Mouse (Mus musculus) neutrophil, adult 83 days (primary cell): ENCODE measurements around the gene Ube2n. TPM values are rescaled to one million over a fixed set of nuclear protein-coding genes. Genes with fewer than 3 reads are reported as not detected.

Source experiments
- total RNA-seq, 2 experiments: library from RNA; stranded (reverse); gene quantifications; one replicate each; pipeline ENCODE4 v1.2.4; 2023

The Ube2n gene
- 10 to 100 TPM; 66.7 to 74.8 TPM for total RNA-seq

DNA sequence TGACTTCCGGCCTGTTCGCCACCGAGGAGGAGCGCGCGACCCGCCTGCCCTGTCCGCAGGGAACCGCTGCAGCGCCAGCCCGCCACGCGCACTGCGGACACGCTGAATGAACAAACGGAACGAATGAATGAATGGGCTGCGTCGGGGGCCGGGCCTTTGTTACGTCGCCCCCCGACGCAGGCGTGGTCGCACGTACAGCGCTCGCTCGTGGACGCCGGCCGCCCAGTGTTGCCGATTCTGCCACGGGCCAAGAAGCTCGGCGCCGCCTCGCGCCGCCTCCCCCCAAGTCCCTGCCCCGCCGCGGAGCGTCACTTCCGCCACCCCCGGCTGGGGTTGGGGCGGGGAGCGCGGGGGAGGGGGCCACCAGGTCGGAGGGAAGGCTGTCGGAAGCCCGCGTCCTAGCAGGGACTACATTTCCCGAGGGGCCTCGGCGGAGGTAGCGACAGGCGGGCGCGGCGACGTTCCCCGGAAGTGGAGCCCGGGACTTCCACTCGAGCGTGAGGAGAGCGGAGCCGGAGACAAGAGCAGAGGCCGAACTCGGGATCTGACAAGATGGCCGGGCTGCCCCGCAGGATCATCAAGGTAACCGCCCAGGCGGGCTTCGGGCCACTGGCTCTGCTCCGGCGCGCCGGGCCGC, at the start of gene Ube2n:
Gene Ube2n, plus strand, starts transcription at position 490 of the 637 bp plus-strand sequence.

DNA sequence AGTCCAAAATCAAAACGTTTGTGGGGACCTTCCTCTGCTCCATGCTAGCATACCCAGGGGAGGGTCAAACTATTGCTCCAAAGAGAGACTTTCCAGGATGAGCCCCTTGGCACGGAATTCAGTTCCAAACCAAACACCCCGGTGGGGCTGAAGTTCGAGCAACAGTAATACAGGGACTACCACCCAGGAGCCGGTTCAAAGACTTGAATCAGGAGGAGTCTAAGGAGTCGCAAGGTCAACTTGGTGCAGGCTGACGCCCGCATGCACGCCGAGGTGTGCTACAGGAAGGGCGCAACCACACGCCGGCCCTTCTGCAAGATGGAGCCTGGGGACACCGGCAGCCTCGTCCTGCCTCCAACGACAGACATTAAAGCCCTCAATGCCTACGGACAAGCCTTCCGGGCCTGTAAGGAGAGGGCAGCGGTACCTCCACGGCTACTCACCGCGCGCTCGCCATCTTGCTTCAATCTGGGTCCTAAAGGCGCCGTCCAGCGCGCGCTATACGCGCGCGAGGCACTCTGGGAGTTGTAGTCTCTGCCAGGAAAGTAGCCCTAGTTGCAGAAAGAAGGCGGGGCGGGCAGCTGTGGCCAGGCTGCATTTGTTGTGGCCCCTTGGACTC, 13.4 kb upstream of the Ube2n start, which contains the start of gene Mrpl42:
Gene Mrpl42, minus strand, starts transcription at position 478 of the 619 bp plus-strand sequence.

DNA sequence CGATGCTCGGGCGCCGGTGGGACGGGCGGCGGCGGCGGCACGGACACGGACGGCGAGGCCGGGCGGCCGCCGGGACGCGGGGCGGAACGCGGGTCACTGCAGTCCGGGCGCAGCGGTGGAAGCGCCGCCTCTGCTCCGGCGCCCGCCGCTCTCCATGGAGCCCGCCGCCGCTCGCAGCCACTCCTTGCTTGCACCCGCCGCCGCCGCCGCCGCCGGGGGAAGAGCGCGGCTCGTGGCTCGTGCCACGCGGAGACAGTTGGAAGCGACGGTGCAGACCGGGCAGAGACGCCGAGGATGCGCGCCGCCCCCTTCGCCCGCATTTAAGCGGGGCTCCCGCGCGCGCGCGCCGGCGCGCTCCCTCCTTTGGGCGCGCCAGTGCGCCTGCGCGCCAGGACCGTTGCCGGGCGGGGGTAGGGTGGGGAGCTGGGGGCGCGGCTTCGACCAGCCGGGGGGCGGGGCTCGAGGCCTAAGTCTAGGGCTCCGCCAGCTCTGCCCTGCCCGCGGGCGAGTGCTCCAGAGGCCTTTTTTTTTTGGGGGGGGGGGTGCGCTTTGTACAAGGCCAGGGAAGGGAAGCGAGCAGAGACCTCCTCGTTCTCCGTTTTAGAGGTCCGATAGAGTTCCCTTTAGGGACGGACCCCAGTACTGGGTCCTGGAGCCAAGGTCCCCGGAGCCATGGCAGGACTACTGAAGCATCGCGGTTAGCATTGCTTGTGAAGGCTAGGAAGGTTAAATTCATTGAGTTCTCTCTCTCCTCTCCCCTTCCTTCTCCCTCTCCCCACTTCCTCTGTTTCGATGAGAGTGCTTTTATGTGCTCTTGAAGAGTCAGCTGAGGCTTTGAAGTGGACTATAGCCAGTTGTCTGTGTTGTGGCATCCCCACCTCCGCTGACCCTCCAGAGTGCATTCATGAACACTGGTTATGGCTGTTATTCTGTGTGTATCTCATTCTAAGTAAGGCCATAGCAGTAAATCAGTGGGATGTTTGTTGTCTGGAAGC, 49.2 kb downstream of the Ube2n start, which contains the start of gene Nudt4:
Gene Nudt4, minus strand, starts transcription at position 296 of the 995 bp plus-strand sequence.

Other genes with a start within 250 kb of the Ube2n start
- gene Cradd, start 191.0 kb upstream of the Ube2n start, total RNA-seq, result 1 to 10 TPM; 8.1 to 8.3 TPM
- 1 to 10 TPM in 1 of 2 experiments, under 1 TPM in 1; 0.53 to 1.5 TPM for gene Socs2, start 98.0 kb upstream of the Ube2n start, total RNA-seq
- 10 to 100 TPM; 33.8 to 39.9 TPM for gene Mrpl42, start 13.2 kb upstream of the Ube2n start, total RNA-seq
- 100 to 1,000 TPM; 196 to 210 TPM for gene Nudt4, start 49.0 kb downstream of the Ube2n start, total RNA-seq
- gene Anapc15-ps, start 158.3 kb downstream of the Ube2n start, total RNA-seq, result not detected